Mouse (Mus musculus): ENCODE results near the gene Creld1. TPM values are rescaled to one million over a fixed set of nuclear protein-coding genes. Genes with fewer than 3 reads are reported as not detected.

Creld1 gene
- total and polyA plus RNA-seq, 3 experiments, result 3.4 to 12.9 (median 4.3) TPM

GRCm38 (mm10) chr6:113458635-113459034 lies 24.5 kb upstream of the Creld1 start:
- no peak overlapping the region for H3K4me3 ChIP-seq (replicated peaks in 1 of 3; ENCODE audit: low read depth in 2 of 3, low read length in 2 of 3, poor library complexity in 1 of 3)
- no peak for DNase-seq (ENCODE audit: extremely low read depth)

GRCm38 (mm10) chr6:113464040-113464439 lies 19.1 kb upstream of the Creld1 start:
- no peaks in the 10 kb centered on the region for H3K9me3 ChIP-seq (replicated peaks; ENCODE audit: low read length)
- H3K79me2 ChIP-seq (replicated peaks; ENCODE audit: control insufficient read depth, extremely low read depth, insufficient read depth, poor library complexity, severe bottlenecking), result no peaks in the 10 kb centered on the region
- no peaks in the 10 kb centered on the region for H3K36me3 ChIP-seq (replicated peaks in 1 of 2; ENCODE audit: control insufficient read depth in 1 of 2, insufficient read depth in 1 of 2, low read length in 1 of 2)
- no peak for DNase-seq (ENCODE audit: extremely low read depth)
- H3K4me2 ChIP-seq (ENCODE audit: insufficient read depth, low read depth, poor library complexity, severe bottlenecking), result no peak overlapping the region
- no peak for TF ChIP-seq ZMIZ1 (IDR thresholded peaks at IDR 0.05; ENCODE audit: low read depth, low read length)
- TF ChIP-seq POLR2A (IDR thresholded peaks at IDR 0.05; ENCODE audit: low read depth, low read length), result no peak
- TF ChIP-seq MAZ (IDR thresholded peaks at IDR 0.05; ENCODE audit: low read depth, low read length), result no peak
- TF ChIP-seq BHLHE40 (IDR thresholded peaks at IDR 0.05; ENCODE audit: low read depth, low read length), result no peak
- TF ChIP-seq TBP (conservative IDR thresholded peaks at IDR 0.05; ENCODE audit: low read depth, low read length), result no peak
- TF ChIP-seq PAX5 (IDR thresholded peaks at IDR 0.05; ENCODE audit: low read length), result no peak
- no peak for TF ChIP-seq MAX (IDR thresholded peaks at IDR 0.05; ENCODE audit: low read length)
- TF ChIP-seq KAT2A (IDR thresholded peaks at IDR 0.05; ENCODE audit: insufficient replicate concordance, low read length), result no peak
- TF ChIP-seq POLR2AphosphoS2 (IDR thresholded peaks at IDR 0.05; ENCODE audit: low read depth, low read length), result no peak
- in situ Hi-C loops (cut with MboI; ENCODE audit: low pct_ligation_motif_present, low pct_unique_long_range_greater_than_20kb, low sequenced_read_pairs) (no loop called here), dilution Hi-C loops (cut with MboI; ENCODE audit: extremely low pct_ligation_motif_present, extremely low pct_unique_long_range_greater_than_20kb, low sequenced_read_pairs) (no loop called here)
- peaks cover 13 to 19% of the 10 kb centered on the region in 2 experiments; a peak in 3 of 4 replicates for H3K4me1 ChIP-seq (ENCODE audit: control insufficient read depth in 1 of 2, insufficient read depth in 2 of 2)
- peaks cover 41% of the 10 kb centered on the region for H3K27me3 ChIP-seq (replicated peaks)
- H3K27ac ChIP-seq (ENCODE audit: insufficient read depth, low read depth), result no peak overlapping the region
- no peak overlapping the region for H3K4me3 ChIP-seq (replicated peaks in 1 of 3; ENCODE audit: low read depth in 2 of 3, low read length in 2 of 3, poor library complexity in 1 of 3)
- H3K9ac ChIP-seq (ENCODE audit: insufficient read depth, low read depth), result no peak overlapping the region

More at GRCm38 (mm10) chr6:113458635-113459034, 24.5 kb upstream of the Creld1 start:
- in situ Hi-C loops (cut with MboI; ENCODE audit: low pct_ligation_motif_present, low pct_unique_long_range_greater_than_20kb, low sequenced_read_pairs), result no loop called here
- no peaks in the 10 kb centered on the region for H3K9me3 ChIP-seq (replicated peaks; ENCODE audit: low read length)
- no peak overlapping the region for H3K9ac ChIP-seq (ENCODE audit: insufficient read depth, low read depth)
- H3K27ac ChIP-seq (ENCODE audit: insufficient read depth, low read depth), result no peak overlapping the region
- H3K36me3 ChIP-seq (replicated peaks in 1 of 2; ENCODE audit: control insufficient read depth in 1 of 2, insufficient read depth in 1 of 2, low read length in 1 of 2), result no peaks in the 10 kb centered on the region
- no peaks in the 10 kb centered on the region for H3K79me2 ChIP-seq (replicated peaks; ENCODE audit: control insufficient read depth, extremely low read depth, insufficient read depth, poor library complexity, severe bottlenecking)
- peaks cover 30% of the 10 kb centered on the region for H3K27me3 ChIP-seq (replicated peaks)
- peaks cover 0 to 10% of the 10 kb centered on the region in 2 experiments; a peak in 2 of 4 replicates for H3K4me1 ChIP-seq (ENCODE audit: control insufficient read depth in 1 of 2, insufficient read depth in 2 of 2)
- dilution Hi-C loops (cut with MboI; ENCODE audit: extremely low pct_ligation_motif_present, extremely low pct_unique_long_range_greater_than_20kb, low sequenced_read_pairs), result no loop called here
- TF ChIP-seq CHD1 (IDR thresholded peaks at IDR 0.05; ENCODE audit: low read depth, low read length) (no peak), MAX (IDR thresholded peaks at IDR 0.05; ENCODE audit: low read length) (no peak), ETS1 (conservative IDR thresholded peaks at IDR 0.05; ENCODE audit: low read depth, low read length) (no peak), SIN3A (IDR thresholded peaks at IDR 0.05; ENCODE audit: low read length) (no peak), ZKSCAN1 (IDR thresholded peaks at IDR 0.05; ENCODE audit: borderline replicate concordance, low read depth, low read length) (no peak), JUN (IDR thresholded peaks at IDR 0.05; ENCODE audit: insufficient read depth, low read depth, low read length) (no peak), GABPA (IDR thresholded peaks at IDR 0.05; ENCODE audit: insufficient replicate concordance, low read depth, low read length) (no peak), NRF1 (IDR thresholded peaks at IDR 0.05; ENCODE audit: low read depth, low read length) (no peak), HCFC1 (IDR thresholded peaks at IDR 0.05; ENCODE audit: low read depth, low read length) (no peak), E2F4 (IDR thresholded peaks at IDR 0.05; ENCODE audit: insufficient replicate concordance, low read depth, low read length) (no peak), ZNF384 (IDR thresholded peaks at IDR 0.05; ENCODE audit: low read depth, low read length) (no peak), NELFE (IDR thresholded peaks at IDR 0.05; ENCODE audit: low read depth, low read length) (no peak), TBP (conservative IDR thresholded peaks at IDR 0.05; ENCODE audit: low read depth, low read length) (no peak), UBTF (IDR thresholded peaks at IDR 0.05; ENCODE audit: low read depth, low read length) (no peak), BHLHE40 (IDR thresholded peaks at IDR 0.05; ENCODE audit: low read depth, low read length) (no peak), MAZ (IDR thresholded peaks at IDR 0.05; ENCODE audit: low read depth, low read length) (no peak), EP300 (IDR thresholded peaks at IDR 0.05; ENCODE audit: low read length) (no peak), MYC (IDR thresholded peaks at IDR 0.05; ENCODE audit: low read depth, low read length) (no peak), KAT2A (IDR thresholded peaks at IDR 0.05; ENCODE audit: insufficient replicate concordance, low read length) (no peak), TCF12 (IDR thresholded peaks at IDR 0.05; ENCODE audit: low read depth, low read length) (no peak)
- H3K4me2 ChIP-seq (ENCODE audit: insufficient read depth, low read depth, poor library complexity, severe bottlenecking), result no peak overlapping the region

All from CH12.LX (cell line).